Mouse (Mus musculus) bone marrow, adult 2 months (tissue): ENCODE results near the gene Rorc. TPM values are rescaled to one million over a fixed set of nuclear protein-coding genes. Genes with fewer than 3 reads are reported as not detected.

Experiments
- H3K27ac ChIP-seq: fragments of 200-500 bp; 2 replicates; pipeline ENCODE4 v1.5.1; 2012; ENCODE audit warnings: low read depth, mild to moderate bottlenecking, control low read depth, inconsistent platforms, low read length; ENCODE audit not compliant: control insufficient read depth, poor library complexity, insufficient read depth
- H3K4me1 ChIP-seq: fragments of 200-500 bp; 2 replicates; pipeline ENCODE4 v1.6.1; 2011; ENCODE audit warnings: low read length; ENCODE audit not compliant: control insufficient read depth, insufficient read depth
- H3K4me3 ChIP-seq: fragments of 200-500 bp; replicated peaks from 2 replicates; pipeline ENCODE3; 2011; ENCODE audit warnings: mild to moderate bottlenecking, low read depth, low read length, control low read depth; ENCODE audit not compliant: control insufficient read depth
- CTCF ChIP-seq: fragments of 200-500 bp; IDR thresholded peaks from 2 replicates; pipeline ENCODE4 v1.5.1; 2011; ENCODE audit warnings: low read length, control low read depth; ENCODE audit not compliant: control insufficient read depth, insufficient read depth
- POLR2A ChIP-seq: fragments of 200-500 bp; IDR thresholded peaks from 2 replicates; pipeline ENCODE4 v1.6.1; 2011; ENCODE audit warnings: low read depth, mild to moderate bottlenecking, control low read depth, low read length, borderline replicate concordance; ENCODE audit not compliant: control insufficient read depth
- WGBS: fragments of 180-500 bp; shearing (Covaris S2); methylation state at CpG from one replicate; pipeline ENCODE4 v1.1.7; 2018; 5-methylcytosine and 5-hydroxymethylcytosine counted together
- polyA plus RNA-seq: library from polyadenylated mRNA; stranded (reverse); fragments of >200 nt; gene quantifications from 2 replicates; pipeline ENCODE4 v1.2.4, GENCODE M21; 2011; ENCODE audit warnings: low replicate concordance; ENCODE audit not compliant: missing spikeins, insufficient read depth, insufficient read length

Rorc gene
- 0.54 and 0.57 TPM in 2 replicates for polyA plus RNA-seq

- TF ChIP-seq POLR2A (no peak), CTCF (no peak)
- Histone ChIP-seq H3K27ac (no peak within 1 kb of the TSS), H3K4me1 (no peaks in the 10 kb centered on the region), H3K4me3 (no peak within 1 kb of the TSS)
- WGBS: 53% methylated on average over 5 of the region's 5 CpGs
These were observed at the start of gene Rorc for GRCm38 (mm10) chr3:94372641-94373040. TSS of gene Rorc (plus strand) at chr3:94372794.

GRCm38 (mm10) chr3:94328681-94329080 is 43.9 kb upstream of the Rorc start:
- Histone ChIP-seq H3K4me1 (no peaks in the 10 kb centered on the region), H3K27ac (no peak overlapping the region), H3K4me3 (no peak overlapping the region)
- WGBS: 83% methylated on average over 3 of the region's 3 CpGs
- TF ChIP-seq POLR2A (no peak), CTCF (no peak)

- Histone ChIP-seq H3K4me1 (no peaks in the 10 kb centered on the region), H3K4me3 (no peak overlapping the region), H3K27ac (no peak overlapping the region)
- TF ChIP-seq POLR2A (no peak), CTCF (no peak)
- WGBS: 83% methylated on average over 4 of the region's 4 CpGs
These were observed 38.2 kb upstream of the Rorc start for GRCm38 (mm10) chr3:94334442-94334841.

GRCm38 (mm10) chr3:94338522-94338921 is 34.1 kb upstream of the Rorc start:
- TF ChIP-seq CTCF (no peak), POLR2A (no peak)
- H3K4me1 ChIP-seq: no peaks in the 10 kb centered on the region
- no peak overlapping the region for H3K4me3 ChIP-seq
- no peak overlapping the region for H3K27ac ChIP-seq
- WGBS: 60% methylated on average over 3 of the region's 3 CpGs

GRCm38 (mm10) chr3:94341959-94342422 is 30.6 kb upstream of the Rorc start, which contains the start of gene Them5:
TSS of gene Them5 (plus strand) at chr3:94342099.
- Histone ChIP-seq H3K4me3 (no peak within 1 kb of the TSS), H3K27ac (no peak within 1 kb of the TSS), H3K4me1 (no peaks in the 10 kb centered on the region)
- TF ChIP-seq POLR2A (no peak), CTCF (no peak)
- WGBS: 57% methylated on average over 3 of the region's 3 CpGs

- 74% methylated on average over 1 of the region's 1 CpGs for WGBS
- H3K27ac ChIP-seq: no peak overlapping the region
- no peaks in the 10 kb centered on the region for H3K4me1 ChIP-seq
- TF ChIP-seq CTCF (no peak), POLR2A (no peak)
- no peak overlapping the region for H3K4me3 ChIP-seq
These were observed 30.0 kb upstream of the Rorc start for GRCm38 (mm10) chr3:94342552-94342951.

- no peak for TF ChIP-seq POLR2A
- TF ChIP-seq CTCF: no peak
- H3K4me1 ChIP-seq: no peaks in the 10 kb centered on the region
- no peak overlapping the region for H3K4me3 ChIP-seq
- no peak overlapping the region for H3K27ac ChIP-seq
- WGBS: 76% methylated on average over 2 of the region's 2 CpGs
These were observed 28.4 kb upstream of the Rorc start for GRCm38 (mm10) chr3:94344182-94344581.

GRCm38 (mm10) chr3:94344897-94345296 is 27.7 kb upstream of the Rorc start:
- WGBS: 70% methylated on average over 3 of the region's 3 CpGs
- no peak overlapping the region for H3K27ac ChIP-seq
- H3K4me1 ChIP-seq: no peaks in the 10 kb centered on the region
- TF ChIP-seq POLR2A (no peak), CTCF (no peak)
- H3K4me3 ChIP-seq: no peak overlapping the region

GRCm38 (mm10) chr3:94348146-94348545 is 24.4 kb upstream of the Rorc start:
- Histone ChIP-seq H3K27ac (no peak overlapping the region), H3K4me1 (no peaks in the 10 kb centered on the region), H3K4me3 (no peak overlapping the region)
- 66% methylated on average over 2 of the region's 2 CpGs for WGBS
- no peak for TF ChIP-seq CTCF
- no peak for TF ChIP-seq POLR2A
